Mouse (Mus musculus): ENCODE measurements at regions not wholly inside any gene's neighbourhood (a gene's known extent, or its start where the extent isn't known, plus 50 kb on each side); places are given as distances from the start of the nearest gene placed in this dataset.

DNA sequence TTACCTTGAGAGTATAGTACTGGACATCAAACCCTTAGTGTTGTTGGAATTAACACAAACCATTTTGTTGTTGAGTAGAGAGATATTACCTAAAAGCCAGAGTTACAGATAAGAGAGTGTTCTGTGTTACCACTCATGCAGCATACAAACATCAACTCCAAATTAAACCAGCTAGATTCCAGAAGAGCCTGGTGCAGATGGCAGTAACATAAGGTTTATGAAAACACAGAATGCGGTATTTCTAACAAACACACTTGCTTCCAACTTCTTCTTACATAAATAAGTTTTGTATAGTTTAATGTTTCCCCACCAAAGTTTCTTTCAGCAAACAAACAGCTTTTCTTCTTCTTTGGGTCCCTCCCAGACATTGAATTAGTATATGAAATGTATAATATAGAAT lies 675.1 kb downstream of the Adgrl2 start:
- no peak for TF ChIP-seq CTCF (IDR thresholded peaks at IDR 0.05; ENCODE audit: insufficient read depth, low read length)
- no peak for TF ChIP-seq POLR2A (IDR thresholded peaks at IDR 0.05; ENCODE audit: borderline replicate concordance, extremely low read depth, low read depth, low read length)
